Mouse (Mus musculus): Measurements from ENCODE around the gene Mpv17. TPM values are rescaled to one million over a fixed set of nuclear protein-coding genes. Genes with fewer than 3 reads are reported as not detected.

The Mpv17 gene
- polyA plus RNA-seq, 1 experiment from 2014 or later = 59.9 TPM

DNA sequence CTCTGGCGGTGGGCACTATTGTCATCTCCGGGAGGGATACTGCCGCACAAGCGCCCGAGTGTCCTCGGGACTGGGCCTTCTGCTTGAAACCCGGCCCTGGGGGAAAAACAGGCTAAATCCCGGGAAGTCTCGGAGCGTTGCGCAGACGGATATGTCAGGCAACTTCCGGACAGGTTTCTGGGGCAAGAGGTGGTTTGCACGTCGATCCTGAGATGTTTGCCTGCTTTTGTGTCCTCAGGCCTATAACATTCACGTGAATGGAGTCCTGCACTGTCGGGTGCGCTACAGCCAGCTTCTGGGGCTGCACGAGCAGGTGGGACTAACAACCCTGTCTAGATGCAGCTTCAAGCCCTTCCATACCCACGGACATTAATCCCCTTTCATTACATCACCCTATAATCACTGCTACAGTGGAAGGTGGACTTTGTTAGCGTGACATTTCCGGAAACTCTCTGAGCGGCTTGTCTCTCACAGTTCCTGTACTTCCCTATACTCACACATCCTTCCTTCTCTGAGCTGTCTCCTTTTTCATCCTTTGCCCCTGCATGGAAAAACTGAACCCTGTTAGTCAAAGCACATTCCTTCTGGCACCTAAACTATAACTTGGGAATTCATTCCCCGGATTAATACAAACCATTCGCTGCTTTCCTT, 39.7 kb upstream of the Mpv17 start:
- H3K4me3 ChIP-seq (ENCODE audit: inconsistent target) = peak overlapping the region; percentile 99
- peaks cover 54% of the 10 kb centered on the region for H3K36me3 ChIP-seq (ENCODE audit: inconsistent target)
- H3K79me2 ChIP-seq (ENCODE audit: inconsistent target) = peaks cover 56% of the 10 kb centered on the region
- H3K27ac ChIP-seq = peak overlapping the region; percentile 90
- 7% methylated on average over 25 of the region's 25 CpGs for WGBS (ENCODE audit: missing documents)

GRCm38 (mm10) chr5:31192939-31193630, 39.0 kb upstream of the Mpv17 start, which contains the start of the genes Snx17 and Eif2b4:
Gene Snx17, plus strand, starts transcription at chr5:31193227.
Gene Eif2b4, minus strand, starts transcription at chr5:31193430.
- peak within 1 kb of the TSS; percentile 99 for H3K4me3 ChIP-seq (ENCODE audit: inconsistent target)
- under 1% methylated on average over 48 of the region's 48 CpGs for WGBS (ENCODE audit: missing documents)

DNA sequence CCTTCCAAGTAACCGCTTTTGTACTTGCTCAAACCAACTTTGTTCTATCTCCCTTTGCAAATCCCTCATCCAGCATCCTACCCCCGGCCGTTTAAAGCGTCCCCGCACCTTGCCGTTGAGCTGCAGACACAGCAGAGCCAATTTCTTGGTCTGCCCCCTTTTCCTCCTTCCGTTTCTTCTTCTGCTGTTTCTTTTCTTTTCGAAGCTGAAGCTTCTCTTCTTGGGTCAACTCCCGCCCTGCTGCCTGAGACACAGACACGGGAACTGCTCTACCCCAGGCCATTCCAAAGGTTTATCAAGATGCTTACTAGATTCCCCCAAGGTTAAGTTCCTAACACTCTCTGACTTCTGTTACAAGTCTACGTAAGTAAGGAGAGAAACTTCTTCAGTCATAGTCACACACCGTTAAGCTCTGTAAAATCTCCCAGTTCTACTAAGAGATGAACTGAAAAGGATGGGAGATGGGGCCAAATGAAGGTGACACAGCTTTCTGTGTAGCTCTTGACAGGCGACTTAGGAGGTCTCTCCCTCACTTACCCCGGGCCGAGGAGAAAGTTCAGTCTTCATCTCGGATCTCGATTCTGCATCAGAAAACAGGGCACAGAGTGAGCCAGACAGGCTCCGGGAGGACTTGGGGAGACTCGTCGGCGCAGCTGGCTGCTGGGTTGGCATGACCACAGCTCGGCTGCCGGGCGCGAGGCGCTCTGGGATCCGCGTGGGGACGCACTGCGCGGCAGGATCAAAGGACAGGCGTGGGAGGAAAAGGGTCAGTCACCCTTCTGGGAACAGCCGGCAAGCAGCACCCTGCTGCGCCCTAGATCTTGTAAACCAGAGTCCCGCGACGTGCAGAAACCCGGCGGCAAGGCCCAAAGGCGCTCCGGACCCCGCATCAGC, 38.2 kb upstream of the Mpv17 start:
- peaks cover 43% of the 10 kb centered on the region for H3K79me2 ChIP-seq (ENCODE audit: inconsistent target)
- peak overlapping the region; percentile 90 for H3K27ac ChIP-seq
- peaks cover 46% of the 10 kb centered on the region for H3K36me3 ChIP-seq (ENCODE audit: inconsistent target)
- H3K4me3 ChIP-seq (ENCODE audit: inconsistent target) = peak overlapping the region; percentile 99
- WGBS (ENCODE audit: missing documents) = 13% methylated on average over 41 of the region's 42 CpGs

More at GRCm38 (mm10) chr5:31192939-31193630, 39.0 kb upstream of the Mpv17 start, which contains the start of the genes Snx17 and Eif2b4:
- Histone ChIP-seq H3K79me2 (ENCODE audit: inconsistent target) (peaks cover 51% of the 10 kb centered on the region), H3K27ac (peak within 1 kb of the TSS; percentile 90), H3K36me3 (ENCODE audit: inconsistent target) (peaks cover 48% of the 10 kb centered on the region)

GRCm38 (mm10) chr5:31190201-31190600, 36.1 kb upstream of the Mpv17 start:
- WGBS (ENCODE audit: missing documents) = 95% methylated on average over 8 of the region's 9 CpGs
- Histone ChIP-seq H3K4me3 (ENCODE audit: inconsistent target) (no peak overlapping the region), H3K36me3 (ENCODE audit: inconsistent target) (peaks cover 36% of the 10 kb centered on the region), H3K27ac (no peak overlapping the region), H3K79me2 (ENCODE audit: inconsistent target) (peaks cover 30% of the 10 kb centered on the region)

GRCm38 (mm10) chr5:31188223-31188840, 34.3 kb upstream of the Mpv17 start:
- H3K27ac ChIP-seq = no peak overlapping the region
- WGBS (ENCODE audit: missing documents) = 76% methylated on average over 4 of the region's 4 CpGs
- H3K4me3 ChIP-seq (ENCODE audit: inconsistent target) = no peak overlapping the region
- peaks cover 26% of the 10 kb centered on the region for H3K36me3 ChIP-seq (ENCODE audit: inconsistent target)
- H3K79me2 ChIP-seq (ENCODE audit: inconsistent target) = peaks cover 11% of the 10 kb centered on the region; the same call in 1 of the 2 replicates

- 85% methylated on average over 4 of the region's 4 CpGs for WGBS (ENCODE audit: missing documents)
- H3K4me3 ChIP-seq (ENCODE audit: inconsistent target) = no peak overlapping the region
Observed at GRCm38 (mm10) chr5:31183678-31184077, 29.6 kb upstream of the Mpv17 start.

GRCm38 (mm10) chr5:31181183-31181770, 27.2 kb upstream of the Mpv17 start:
- 94% methylated on average over 9 of the region's 9 CpGs for WGBS (ENCODE audit: missing documents)
- H3K4me3 ChIP-seq (ENCODE audit: inconsistent target) = peak overlapping the region; percentile 100; the same call in 1 of the 2 replicates
- H3K79me2 ChIP-seq (ENCODE audit: inconsistent target) = peaks cover 34% of the 10 kb centered on the region
- H3K27ac ChIP-seq = peak overlapping the region; percentile 85
- H3K36me3 ChIP-seq (ENCODE audit: inconsistent target) = no peaks in the 10 kb centered on the region

More at GRCm38 (mm10) chr5:31183678-31184077, 29.6 kb upstream of the Mpv17 start:
- H3K36me3 ChIP-seq (ENCODE audit: inconsistent target) = peaks cover 7% of the 10 kb centered on the region
- H3K79me2 ChIP-seq (ENCODE audit: inconsistent target) = peaks cover 10% of the 10 kb centered on the region
- no peak overlapping the region for H3K27ac ChIP-seq

- H3K36me3 ChIP-seq (ENCODE audit: inconsistent target) = no peaks in the 10 kb centered on the region
- 1% methylated on average over 57 of the region's 59 CpGs for WGBS (ENCODE audit: missing documents)
- peak within 1 kb of the TSS; percentile 85 for H3K27ac ChIP-seq
- peaks cover 46% of the 10 kb centered on the region for H3K79me2 ChIP-seq (ENCODE audit: inconsistent target)
- peak within 1 kb of the TSS; percentile 100 for H3K4me3 ChIP-seq (ENCODE audit: inconsistent target)
Observed at GRCm38 (mm10) chr5:31179766-31180630, 25.9 kb upstream of the Mpv17 start, which contains the start of the genes Gm29609 and Gtf3c2. Gene Gm29609, minus strand, starts transcription at chr5:31179911. Gene Gtf3c2, minus strand, starts transcription at chr5:31180144.

DNA sequence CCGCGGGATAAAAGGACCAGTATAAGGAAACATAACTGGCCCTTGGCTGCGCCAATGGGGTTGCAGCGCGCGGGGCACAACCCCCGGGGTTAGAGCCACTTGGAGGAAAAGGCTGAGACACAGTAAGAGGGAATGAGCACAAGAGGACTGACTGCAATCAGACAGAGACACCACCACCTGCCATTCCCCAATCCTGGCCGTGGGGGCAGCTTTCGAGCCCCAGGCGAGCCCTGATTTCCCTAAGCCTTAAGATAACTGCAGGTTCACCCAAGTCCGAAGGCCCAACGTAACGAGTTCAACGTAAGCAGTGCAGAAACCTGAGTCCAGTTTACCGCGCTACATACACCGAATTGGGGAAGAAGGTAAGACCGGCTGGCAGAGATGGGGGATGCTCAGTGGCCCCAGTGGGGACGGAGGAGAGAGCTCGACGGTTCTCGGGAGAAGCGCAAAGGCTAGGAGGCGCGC, 25.3 kb upstream of the Mpv17 start:
- Histone ChIP-seq H3K4me3 (ENCODE audit: inconsistent target) (peak overlapping the region; percentile 100), H3K36me3 (ENCODE audit: inconsistent target) (no peaks in the 10 kb centered on the region), H3K27ac (peak overlapping the region; percentile 85), H3K79me2 (ENCODE audit: inconsistent target) (peaks cover 53% of the 10 kb centered on the region)
- under 1% methylated on average over 25 of the region's 25 CpGs for WGBS (ENCODE audit: missing documents)

DNA sequence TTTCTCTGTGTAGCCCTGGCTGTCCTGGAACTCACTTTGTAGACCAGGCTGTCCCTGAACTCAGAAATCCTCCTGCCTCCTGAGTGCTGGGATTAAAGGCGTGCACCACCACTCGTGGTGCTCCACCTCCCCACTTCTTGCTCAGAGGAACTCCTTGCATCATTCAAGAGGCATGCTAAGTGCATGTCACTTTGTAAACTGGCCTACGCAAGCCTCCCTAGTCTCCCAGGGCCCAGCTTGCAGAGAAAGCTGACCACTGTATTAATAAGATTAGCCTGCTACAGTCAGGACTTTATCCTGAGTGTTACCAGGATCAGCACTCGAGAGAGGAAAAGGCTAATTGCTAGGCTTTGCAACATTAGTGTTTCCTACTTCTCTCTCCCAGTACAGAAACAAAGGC, 14.6 kb upstream of the Mpv17 start:
- H3K4me3 ChIP-seq (ENCODE audit: inconsistent target) = no peak overlapping the region
- 96% methylated on average over 4 of the region's 4 CpGs for WGBS (ENCODE audit: missing documents)
- no peak overlapping the region for H3K27ac ChIP-seq
- peaks cover 4% of the 10 kb centered on the region; the same call in 1 of the 2 replicates for H3K79me2 ChIP-seq (ENCODE audit: inconsistent target)
- peaks cover 84% of the 10 kb centered on the region for H3K36me3 ChIP-seq (ENCODE audit: inconsistent target)

- H3K27ac ChIP-seq = no peak overlapping the region
- WGBS (ENCODE audit: missing documents) = 100% methylated on average over 1 of the region's 1 CpGs
- no peak overlapping the region for H3K4me3 ChIP-seq (ENCODE audit: inconsistent target)
- no peaks in the 10 kb centered on the region for H3K79me2 ChIP-seq (ENCODE audit: inconsistent target)
- H3K36me3 ChIP-seq (ENCODE audit: inconsistent target) = peaks cover 83% of the 10 kb centered on the region
Observed at GRCm38 (mm10) chr5:31164878-31165277, 10.8 kb upstream of the Mpv17 start.

GRCm38 (mm10) chr5:31162462-31162861, 8.4 kb upstream of the Mpv17 start:
- no peak overlapping the region for H3K27ac ChIP-seq
- H3K36me3 ChIP-seq (ENCODE audit: inconsistent target) = peaks cover 83% of the 10 kb centered on the region
- H3K79me2 ChIP-seq (ENCODE audit: inconsistent target) = no peaks in the 10 kb centered on the region
- H3K4me3 ChIP-seq (ENCODE audit: inconsistent target) = no peak overlapping the region

Measured in macrophage (primary cell).